Mouse (Mus musculus) megakaryocyte, adult 5-6 weeks (primary cell): ENCODE data around the gene Elp5. TPM values are rescaled to one million over a fixed set of nuclear protein-coding genes. Genes with fewer than 3 reads are reported as not detected.

ENCODE experiments used
- ATAC-seq: 2 replicates; pipeline ENCODE4 v1.8.0; 2016; ENCODE audit warnings: mild to moderate bottlenecking, inconsistent platforms; ENCODE audit not compliant: poor library complexity, severe bottlenecking
- total RNA-seq, 2 experiments: library from RNA; stranded (forward) in 1 of 2; stranded (reverse) in 1 of 2; fragments of 153-499, 151-499 nt in 1 of 2; fragments of 221-1000, 200-1000 nt in 1 of 2; gene quantifications; 2 replicates each; pipeline versions ENCODE4 v1.2.3 to v1.2.4; 2015 to 2017

Gene Elp5
- total RNA-seq, 2 experiments from 2014 or later, result 40.5 to 44.7 TPM

DNA sequence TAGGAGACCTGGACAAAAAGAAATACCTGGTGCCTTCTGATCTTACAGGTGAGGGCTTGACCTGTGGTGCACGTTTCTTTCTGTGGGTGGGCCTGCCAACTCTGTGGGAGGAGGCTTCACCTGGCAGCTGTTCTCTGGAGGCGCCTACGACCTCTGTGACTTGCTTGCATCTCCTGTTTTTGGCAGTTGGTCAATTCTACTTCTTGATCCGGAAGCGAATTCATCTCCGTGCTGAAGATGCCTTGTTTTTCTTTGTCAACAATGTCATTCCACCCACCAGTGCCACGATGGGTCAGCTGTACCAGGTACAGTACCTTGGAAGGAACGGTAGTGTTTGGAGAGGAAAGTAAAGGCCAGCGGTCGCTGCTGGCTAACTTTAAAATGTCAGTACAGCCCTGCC is 10.1 kb upstream of the Elp5 start:
- no peak for ATAC-seq

DNA sequence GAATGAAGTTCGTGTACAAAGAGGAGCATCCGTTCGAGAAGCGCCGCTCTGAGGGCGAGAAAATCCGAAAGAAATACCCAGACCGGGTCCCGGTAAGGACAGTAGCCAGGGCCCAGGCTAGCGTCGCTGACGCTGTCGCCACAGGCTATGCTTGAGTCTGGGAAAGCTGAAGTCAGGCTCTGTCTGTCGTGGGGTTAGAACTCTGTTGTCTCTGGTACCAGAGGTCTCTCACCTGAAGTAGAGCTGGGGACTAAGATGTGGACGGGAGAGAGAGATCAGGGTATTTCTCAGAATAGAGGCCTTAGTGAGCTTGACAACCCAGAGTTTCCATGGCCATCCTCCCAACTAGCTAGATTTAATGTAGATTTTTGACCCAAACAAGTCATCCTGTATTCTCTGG is 9.4 kb upstream of the Elp5 start:
- 0 out of 2 replicates have a peak, but pooled peaks have one; percentile 0 for ATAC-seq

GRCm38 (mm10) chr11:69990850-69991691 is 8.8 kb upstream of the Elp5 start, which contains the start of gene Gabarap:
TSS of gene Gabarap (plus strand) at chr11:69991143.
- peak; percentile 69 for ATAC-seq

- ATAC-seq, result no peak
These were observed 7.6 kb upstream of the Elp5 start for GRCm38 (mm10) chr11:69989949-69990348.

- no peak for ATAC-seq
These were observed 2.1 kb upstream of the Elp5 start for GRCm38 (mm10) chr11:69984431-69984830.

DNA sequence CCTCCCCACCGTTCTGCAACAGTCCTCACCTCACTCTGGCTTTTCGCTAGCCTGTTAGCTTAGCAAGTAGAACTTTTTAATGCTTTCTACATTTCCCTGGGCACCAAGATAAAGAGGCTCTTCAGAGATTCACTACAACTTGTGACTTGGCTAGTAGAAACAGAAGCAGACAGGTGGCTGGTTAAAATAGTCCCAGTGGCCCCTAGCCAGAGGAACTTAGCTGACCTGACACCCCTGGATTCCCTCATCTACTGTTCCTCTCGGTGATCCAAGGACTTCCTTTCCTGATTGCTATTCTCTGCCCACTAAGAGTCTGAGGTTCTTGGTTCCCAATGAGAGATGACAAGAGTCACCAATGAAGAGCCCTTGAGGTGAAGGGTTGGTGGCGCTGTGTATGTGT is 1.1 kb upstream of the Elp5 start:
- no peak for ATAC-seq

GRCm38 (mm10) chr11:69982877-69983276 is 560 bp upstream of the Elp5 start:
- no peak for ATAC-seq

DNA sequence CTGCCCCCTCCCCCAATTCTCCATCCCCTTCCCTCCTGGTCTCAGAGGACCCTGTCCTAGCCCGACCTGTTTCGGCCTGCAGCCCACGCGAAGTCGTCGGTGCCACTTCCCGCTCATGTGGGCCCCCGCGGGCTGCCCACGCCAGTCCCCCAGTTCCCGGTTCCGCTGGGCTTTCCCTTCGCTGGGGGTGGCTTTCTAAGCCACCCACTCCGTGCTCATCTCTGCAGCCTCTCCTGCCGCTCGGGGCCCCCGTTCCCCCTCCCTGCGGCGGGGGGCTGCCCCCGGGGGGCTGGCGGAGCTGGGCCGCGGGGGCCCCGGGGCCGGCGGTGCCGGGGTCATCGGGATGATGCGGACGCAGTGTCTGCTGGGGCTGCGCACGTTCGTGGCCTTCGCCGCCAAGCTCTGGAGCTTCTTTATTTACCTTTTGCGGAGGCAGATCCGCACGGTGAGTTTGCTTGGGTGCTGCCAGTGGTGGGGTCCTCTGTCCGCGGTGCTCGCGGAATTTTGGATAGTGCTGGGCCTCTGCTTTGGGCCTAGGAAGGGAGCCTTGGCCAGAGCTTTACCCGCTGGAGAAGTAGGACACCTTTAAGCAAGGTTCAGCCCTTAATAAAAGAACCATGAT is 1.1 kb downstream of the Elp5 start, which contains the start of gene Ctdnep1:
Gene Ctdnep1 (plus strand): TSS at position 16 of the 622 bp plus-strand sequence.
- ATAC-seq, result no peak; the same call in 1 of the 2 replicates

DNA sequence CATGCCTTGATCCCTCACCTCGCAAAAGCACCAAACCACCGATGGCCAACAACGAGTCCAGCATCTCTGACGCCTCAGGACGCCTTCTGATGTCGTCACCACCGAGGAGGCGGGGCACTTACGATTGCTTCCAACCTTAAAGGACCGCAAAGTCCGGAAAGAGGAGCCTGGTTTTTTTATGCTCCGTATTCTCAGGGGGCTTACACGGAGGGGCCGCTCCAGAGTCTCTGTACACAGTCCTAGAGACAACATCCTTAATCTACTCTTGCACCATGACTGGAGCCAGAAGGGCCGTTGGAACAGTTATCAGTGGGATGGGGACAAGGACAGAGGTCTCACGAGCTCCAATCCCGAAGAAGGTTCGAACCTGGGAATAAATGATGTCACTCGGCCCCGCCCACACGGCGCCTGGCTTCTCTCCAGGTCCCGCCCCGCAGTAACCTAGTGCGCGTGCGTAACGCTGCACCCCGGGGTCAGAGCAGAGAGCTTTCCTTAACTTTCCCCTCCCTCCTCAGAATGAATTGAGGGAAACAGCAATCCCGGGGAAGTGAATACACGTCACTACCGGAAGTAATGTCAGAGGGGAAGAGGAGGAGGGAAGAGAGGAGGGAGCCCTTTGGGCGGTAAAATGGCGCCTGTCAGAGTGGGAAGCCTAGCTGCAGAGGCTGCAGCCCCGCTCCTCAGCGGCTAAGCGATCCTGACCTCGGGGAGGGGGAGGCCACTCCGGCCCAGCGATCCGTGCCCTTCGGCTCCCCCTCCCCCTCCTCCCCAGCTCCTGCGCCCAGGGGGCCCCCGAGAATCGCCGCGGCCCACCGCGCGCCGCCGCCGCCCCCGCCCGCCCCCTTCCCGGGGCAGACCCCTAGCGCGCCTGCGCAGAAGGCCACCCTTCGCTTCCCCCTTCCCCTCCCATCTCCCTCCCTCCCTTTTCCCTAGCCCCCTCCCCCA is 1.8 kb downstream of the Elp5 start:
- ATAC-seq, result peak; percentile 88

DNA sequence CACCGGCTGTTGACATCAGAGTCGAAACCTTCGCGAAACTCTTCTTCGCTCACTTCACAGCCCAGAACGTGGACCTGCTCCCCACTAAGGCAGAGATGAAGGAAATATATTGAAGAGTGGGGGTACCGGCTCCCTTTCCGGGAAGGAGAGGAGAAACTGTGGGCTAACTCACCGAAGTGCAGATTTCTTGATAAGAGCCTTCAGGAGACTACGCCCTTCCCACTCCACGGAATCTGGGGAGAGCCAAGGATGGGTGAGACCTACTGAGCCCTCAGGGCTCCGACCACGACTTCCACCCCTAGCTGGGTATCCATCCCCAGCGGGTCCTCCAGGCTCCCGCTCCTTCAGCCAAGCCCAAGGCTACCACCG is 2.5 kb downstream of the Elp5 start:
- ATAC-seq, result no peak

DNA sequence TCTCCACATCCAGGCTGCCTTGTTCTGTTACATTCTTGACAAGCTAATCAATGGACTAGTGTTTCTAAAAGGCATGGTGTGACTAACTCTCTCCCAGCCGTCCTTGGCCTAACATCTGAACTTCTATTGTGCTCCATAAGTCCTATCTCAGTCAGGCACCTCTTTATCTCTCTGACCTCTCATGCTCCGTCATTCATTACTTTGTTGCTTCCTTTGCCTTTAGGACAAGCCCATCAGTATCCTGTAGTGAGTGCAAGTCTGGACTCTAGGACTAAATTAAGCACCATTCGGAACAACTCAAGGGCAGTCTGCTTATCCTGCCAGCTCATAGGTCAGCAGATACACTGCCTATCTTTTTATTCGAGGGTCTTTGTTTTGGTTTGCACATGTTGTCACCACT is 6.0 kb downstream of the Elp5 start:
- no peak for ATAC-seq

- ATAC-seq, result no peak
These were observed 7.4 kb downstream of the Elp5 start for GRCm38 (mm10) chr11:69974907-69975306.

DNA sequence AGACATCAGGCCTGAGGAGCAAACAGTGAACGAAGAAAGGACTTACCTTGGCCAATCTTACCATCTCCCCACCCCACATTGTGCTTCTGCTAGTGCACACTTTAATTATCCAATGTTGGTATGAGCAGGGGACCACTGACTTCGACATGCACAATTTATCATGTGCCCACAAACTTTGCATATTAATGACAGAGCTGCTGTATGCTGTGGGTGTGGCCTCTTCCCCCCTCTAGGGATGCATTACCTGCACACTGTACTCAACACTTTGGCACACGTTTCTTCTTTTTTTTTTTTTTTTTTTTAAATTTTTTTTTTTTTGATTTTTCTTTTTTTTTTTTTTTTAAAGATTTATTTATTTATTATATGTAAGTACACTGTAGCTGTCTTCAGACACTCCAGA is 11.5 kb downstream of the Elp5 start:
- no peak for ATAC-seq

GRCm38 (mm10) chr11:69970222-69970621 is 12.1 kb downstream of the Elp5 start:
- ATAC-seq, result no peak

- ATAC-seq, result no peak
These were observed 13.5 kb downstream of the Elp5 start for GRCm38 (mm10) chr11:69968793-69969192.

DNA sequence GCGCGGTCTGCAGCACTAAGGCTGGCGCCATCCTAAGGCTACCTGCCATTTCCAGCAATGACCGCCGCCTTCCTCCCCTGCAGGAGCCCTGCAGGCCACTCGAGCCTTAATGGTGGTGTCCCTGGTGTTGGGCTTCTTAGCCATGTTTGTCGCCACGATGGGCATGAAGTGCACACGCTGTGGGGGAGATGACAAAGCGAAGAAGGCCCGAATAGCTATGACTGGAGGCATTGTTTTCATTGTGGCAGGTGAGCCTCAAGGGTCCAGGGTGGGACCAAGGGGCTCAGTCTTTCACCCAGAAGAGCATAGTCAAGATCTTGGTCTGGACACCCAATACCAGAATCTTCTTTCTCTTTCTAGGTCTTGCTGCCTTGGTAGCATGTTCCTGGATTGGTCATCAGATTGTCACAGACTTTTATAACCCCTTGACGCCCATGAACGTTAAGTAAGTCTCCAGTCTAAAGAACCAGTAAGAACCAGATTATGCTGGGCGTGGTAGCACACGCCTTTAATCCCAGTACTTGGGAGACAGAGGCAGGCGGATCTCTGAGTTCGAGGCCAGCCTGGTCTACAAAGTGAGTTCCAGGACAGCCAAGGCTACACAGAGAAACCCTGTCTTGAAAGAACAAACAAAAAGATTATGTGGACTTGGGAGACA is 15.3 kb downstream of the Elp5 start:
- ATAC-seq, result no peak

DNA sequence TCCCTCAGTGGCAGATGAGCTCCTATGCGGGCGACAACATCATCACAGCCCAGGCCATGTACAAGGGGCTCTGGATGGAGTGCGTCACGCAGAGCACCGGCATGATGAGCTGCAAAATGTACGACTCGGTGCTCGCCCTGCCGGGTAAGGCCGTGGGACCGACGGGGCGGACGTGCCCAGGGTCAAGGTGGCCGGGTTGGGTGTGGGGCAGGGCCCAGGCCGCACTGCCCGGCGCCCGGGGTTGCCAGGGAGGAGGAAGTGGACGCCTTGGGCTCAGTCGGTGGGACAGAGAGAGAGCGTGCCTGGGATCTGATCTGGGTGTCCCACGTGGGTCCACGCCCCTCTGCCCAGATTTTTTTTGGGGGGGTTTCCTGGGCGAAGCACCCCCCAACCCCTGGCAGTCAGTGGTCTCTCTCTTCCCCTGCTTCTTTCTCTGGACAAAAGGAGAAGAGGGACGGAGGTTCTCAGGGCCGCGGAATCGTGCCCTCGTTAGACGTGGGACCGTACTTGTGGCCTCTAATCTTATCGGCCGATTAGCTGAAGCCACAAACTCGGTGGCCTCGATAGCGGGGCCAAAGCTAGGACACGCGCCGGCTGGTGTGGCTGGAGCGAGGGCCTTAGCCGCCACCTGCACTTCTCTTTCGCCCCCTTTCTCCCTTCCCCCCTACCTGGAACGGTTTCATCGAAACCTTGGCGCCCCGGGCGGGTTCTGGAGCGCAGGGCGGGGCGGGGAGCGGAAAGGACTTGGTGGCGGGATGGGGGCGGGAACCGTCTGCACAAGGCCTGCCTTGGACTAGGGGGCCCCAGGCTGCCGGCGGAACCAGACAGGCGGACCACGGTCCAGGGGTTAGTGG is 16.1 kb downstream of the Elp5 start:
- peak; percentile 78 for ATAC-seq

GRCm38 (mm10) chr11:69965271-69966005 is 16.9 kb downstream of the Elp5 start:
- ATAC-seq, result no peak
